Mouse (Mus musculus) gastrocnemius, postnatal 25 days (tissue): Measurements from ENCODE around the gene Mvb12b. TPM values are rescaled to one million over a fixed set of nuclear protein-coding genes. Genes with fewer than 3 reads are reported as not detected.
A peak's percentile ranks its signal among the peaks of the same experiment; 100 is the strongest.

ENCODE experiments used
- DNase-seq: peaks from one replicate; pipeline ENCODE4 v3.0.0; 2022
- total RNA-seq, 2 experiments: library from RNA; stranded (reverse); gene quantifications; 1 replicate in 1 of 2; 2 replicates in 1 of 2; pipeline ENCODE4 v1.2.3; 2021

The Mvb12b gene
- total RNA-seq, 2 experiments from 2014 or later: 18.6 to 23.0 TPM

DNA sequence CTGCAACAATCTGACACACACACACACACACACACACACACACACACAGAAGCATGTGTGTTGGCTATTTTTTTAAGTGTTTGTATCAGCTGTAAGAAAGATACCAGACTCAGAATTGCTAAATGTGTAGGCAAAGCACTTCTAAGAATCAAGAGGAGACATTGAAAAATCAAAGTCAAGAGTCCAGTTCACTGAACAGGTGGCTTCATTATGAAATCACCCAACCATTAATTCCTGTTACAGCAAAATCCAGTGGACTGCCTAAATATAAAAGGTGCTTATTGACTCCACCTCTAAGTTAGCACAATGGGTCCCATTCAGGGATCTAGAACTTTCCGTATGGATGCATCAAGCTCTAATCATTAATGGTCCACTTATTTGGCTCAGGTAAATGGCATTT is 103.0 kb downstream of the Mvb12b start:
- DNase-seq: no peak

DNA sequence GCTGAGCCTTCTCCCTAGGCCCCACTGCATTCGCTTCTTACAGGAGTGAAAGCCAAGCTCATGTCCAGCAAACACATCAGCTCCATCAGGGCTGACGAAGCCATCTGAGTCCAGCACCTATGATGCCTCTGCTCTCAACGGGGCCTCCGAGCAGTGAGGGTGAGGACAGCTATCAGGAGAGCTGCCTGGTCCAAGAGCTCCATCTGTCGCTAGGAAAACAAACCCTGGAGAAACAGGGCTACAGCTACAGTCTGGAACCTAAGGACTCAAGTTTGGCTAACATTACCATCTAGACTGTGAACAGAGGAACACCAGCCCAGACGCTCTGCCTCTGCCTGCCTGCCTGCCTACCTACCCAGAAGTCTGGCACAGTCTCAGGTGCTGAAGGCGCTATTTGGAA is 104.3 kb downstream of the Mvb12b start:
- DNase-seq: no peak

DNA sequence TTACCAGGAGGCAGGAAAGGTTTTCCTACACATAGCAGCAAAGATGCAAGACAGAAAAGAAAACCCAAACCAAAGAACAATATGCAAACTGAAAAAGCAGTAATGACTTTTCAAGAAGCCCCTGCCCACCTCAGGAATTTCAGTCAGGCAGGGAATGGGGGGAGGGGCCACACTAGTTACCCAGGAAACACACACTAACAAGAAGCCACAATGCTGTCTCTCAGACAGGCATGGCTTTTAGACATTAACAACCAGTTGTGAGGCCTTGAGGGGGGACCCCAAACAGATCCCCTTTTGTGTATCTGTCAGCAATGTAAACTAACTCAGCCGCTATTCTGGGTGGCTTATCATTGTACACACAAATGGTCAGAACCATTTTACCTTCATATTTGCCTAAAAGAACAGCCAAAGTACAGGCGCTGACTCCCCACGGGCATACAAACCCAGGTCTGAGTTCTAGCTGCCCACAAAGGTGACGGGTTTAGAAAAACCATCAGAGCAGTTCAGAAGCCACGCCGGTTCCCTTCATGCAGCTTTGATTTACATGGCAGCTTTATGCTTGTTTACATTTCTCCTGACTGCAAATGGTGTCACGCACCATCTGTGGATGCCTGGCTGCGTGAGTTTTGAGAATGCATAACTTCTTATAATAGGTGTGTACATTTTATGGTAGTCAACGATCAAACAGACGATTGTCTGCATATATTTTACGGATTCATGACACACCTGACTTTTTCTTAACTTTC is 105.9 kb downstream of the Mvb12b start:
- no peak for DNase-seq

DNA sequence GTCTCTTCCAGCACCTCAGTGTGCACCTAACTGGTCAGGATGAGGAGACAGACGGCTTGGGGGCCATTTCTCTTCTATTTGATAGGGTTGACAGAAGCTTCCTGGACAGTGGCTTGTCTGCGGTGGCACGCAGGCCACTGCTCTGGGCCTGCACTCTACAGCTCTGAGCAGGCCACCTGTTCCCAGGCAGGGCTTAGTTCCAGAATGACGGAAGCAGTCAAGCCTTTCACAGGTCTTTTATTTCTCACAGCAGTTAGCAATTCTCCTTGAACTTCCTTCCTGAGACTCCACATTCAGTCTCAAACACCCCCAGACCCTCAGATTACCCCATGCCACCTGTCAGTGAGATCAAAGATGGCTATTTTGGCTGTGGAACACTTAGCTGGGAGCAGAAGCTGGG is 109.3 kb downstream of the Mvb12b start:
- DNase-seq: no peak

DNA sequence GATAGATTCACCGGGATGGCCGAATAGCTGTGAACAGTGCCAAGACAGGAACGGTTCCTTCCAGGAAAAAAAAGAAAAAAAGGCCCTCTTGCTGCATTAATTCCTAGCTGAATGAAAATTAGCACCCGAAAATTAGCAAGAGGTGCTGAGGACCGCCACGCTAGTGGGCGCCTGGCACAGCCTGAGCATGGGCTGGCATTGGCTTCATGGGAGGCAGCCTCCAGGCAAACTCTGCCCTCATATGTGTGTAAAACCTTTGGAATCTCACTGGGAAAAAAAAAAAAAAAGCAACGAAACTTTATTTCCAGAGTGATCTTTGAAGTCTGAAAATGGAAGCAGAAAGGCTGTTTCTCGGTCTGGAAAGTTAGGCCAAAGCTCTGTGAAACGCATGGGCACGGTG is 110.7 kb downstream of the Mvb12b start:
- no peak for DNase-seq

DNA sequence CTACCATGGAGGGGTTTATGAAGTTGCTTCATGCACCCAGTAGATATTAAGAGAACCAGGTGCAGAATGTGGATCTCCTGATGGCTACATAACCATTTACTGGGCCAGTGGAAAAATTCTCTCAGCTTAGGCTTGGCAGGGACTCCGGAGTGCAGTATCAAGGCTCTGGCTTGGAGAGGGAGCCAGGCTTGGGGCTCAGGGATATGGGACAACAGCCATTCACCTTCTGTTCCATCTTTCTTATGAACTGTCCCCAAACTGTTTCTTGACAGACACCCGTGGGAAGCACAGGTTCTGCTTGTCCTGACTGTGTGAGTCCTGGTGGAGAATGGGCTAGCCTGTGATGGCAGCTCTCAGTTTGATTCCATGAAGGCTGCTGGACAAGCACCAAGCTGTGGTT is 112.9 kb downstream of the Mvb12b start:
- no peak for DNase-seq

DNA sequence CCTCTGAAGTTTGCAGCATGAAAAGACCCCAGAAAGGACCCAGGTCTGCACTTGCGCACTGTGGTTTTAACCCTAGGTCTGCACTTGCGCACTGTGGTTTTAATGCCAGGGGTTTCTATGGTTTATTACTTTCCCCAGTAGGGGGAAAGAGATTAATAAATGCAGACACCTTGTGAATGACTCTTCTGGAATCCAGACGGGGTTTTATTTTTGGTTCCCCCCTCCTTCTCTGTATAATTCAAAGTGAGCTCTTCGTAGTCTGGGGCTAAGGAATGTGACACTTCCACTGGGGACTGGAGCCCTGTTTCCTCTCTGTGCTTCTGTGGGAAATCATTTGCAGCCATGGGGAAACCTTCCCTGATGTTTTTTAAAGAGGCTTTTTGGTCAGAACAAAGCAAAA is 113.6 kb downstream of the Mvb12b start:
- no peak for DNase-seq

DNA sequence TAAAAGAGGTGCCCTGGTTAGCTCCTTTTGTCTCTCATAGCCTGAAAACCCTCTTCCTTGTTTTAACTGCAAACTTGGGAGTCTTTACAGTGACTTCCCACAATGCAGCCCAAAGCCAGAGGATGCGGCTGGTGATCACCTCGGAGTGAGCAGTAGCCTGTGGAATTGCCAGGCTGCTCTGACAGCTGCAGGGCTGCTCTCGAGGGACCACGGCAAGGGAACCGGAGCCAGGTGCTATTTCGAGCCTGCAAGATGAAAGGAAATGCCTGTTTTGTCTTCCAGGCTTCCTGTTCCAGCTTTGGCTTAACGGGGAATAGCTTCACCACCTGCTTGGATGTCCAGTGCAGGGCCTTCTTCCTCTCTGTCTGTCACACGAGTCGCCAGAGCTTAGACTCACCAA is 115.3 kb downstream of the Mvb12b start:
- DNase-seq: peak; percentile 17

DNA sequence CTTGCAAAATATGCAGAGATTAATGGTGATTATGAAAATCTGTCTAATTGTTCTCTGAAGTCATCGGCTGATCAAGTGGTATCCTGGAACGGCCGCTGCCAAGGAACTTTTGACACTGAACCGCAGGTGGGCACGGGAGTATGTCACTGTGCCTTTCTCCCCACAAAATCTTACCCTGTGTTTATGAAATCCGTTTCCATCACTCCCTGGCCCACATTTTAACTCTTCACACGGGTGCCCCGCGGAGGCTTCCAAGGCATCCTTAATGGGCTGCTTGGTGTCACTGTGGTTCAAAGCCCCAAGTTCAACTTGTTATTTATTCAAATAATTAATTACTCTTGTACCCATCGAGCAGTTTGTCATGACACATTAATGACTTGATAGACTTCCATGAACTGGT is 116.4 kb downstream of the Mvb12b start:
- no peak for DNase-seq

DNA sequence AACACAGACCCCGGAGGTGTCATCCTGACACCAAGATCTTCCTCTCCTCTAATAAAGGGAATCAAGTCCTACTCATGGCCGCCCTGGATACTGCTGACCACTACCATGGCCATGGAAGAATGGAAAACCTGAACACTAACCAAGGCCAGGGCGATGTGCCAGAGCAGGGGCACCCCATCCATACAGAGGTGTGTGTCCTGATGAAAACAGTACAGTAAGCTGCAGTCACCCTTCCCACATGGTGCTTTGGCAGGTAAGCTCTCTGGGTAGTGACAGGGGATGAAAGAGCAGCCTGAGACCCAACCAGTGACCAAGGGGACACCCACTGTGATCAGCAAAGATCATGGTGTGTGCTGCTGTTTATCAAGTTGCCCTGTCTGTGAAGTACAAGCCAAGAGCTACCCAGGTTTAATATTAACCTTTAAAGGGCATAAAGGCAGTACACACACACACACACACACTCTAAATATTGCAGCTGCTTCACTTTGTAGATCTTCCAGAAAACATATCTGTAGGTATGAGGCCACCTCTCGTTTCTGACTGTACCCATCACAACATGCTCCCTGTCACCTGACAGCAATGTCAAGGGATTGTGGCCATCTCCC is 117.1 kb downstream of the Mvb12b start:
- no peak for DNase-seq

DNA sequence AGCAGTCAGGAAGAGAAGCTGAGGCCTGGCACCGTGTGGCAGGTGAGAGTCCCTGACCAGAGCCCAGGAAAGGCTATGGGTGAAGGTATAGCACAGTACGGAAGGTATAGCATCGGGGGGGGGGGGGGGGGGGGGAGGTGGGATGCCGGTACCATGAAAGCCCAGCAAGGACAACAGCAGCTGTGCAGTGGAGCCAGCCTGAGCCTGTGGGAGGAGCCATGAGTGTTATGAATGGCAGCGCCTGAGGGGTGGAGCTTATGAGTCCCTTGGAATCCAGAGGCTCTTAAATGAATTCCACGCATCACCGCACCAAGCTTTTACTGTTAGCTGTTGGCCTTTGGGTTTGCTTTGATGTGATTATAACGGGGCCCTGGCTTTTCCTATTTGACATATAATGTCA is 123.3 kb downstream of the Mvb12b start:
- no peak for DNase-seq

DNA sequence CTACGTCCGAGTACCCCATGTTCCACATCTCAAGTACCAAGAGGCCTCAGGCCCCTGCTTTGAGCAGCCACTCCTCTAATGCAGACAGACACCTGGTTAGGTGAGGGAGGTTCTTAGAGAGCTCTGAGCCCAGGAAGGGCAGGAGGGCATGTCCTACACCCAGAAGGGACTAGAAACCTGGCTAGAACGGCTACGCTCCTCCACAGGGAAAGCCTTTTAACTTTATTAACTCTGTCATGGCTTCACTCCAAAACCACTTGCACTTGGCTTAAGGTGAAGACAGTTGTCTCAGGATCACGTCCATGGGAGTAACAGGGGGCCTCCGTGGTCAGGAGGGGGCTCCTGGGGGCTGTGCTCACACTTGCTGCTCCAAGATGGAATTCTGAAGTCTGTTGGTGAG is 125.5 kb downstream of the Mvb12b start:
- DNase-seq: no peak

DNA sequence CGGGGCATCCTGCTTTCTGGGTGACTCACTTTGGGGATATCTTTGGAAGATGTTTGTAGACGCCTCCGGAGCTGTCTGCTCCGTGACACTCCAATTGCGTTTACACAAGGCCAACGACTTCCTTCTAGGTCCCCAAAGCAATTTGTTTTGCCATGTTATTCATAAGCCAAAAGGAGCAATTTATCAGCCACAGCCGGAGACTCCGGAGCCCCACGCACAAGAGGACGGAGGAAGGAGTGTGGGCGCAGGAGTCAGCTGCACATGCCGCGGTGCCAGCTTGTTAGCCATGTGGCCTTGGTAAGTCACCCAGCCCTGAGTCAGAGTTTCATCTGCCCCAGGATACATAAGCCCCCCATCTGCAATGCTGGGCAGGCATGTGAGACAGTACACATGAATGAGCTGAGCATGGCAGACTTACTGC is 127.2 kb downstream of the Mvb12b start:
- DNase-seq: no peak

DNA sequence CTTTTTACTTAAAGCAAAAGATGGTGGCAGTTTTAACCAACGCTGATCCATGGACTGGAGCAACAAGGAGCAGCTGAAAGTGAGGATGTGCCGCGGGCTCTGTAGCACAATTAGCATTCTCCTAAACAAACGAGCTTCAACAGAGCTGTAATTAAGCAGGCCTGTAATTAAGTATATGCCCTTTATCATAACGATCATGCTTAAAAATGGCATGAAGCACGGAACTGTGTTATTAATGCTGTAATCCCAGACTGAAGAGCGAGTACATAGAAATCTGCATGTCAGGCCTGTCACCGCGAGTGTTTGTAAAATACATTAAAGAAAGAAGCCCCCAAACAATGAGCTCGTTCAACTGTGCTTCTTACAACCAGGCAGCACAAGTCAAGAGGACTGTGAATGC is 128.3 kb downstream of the Mvb12b start:
- no peak for DNase-seq

DNA sequence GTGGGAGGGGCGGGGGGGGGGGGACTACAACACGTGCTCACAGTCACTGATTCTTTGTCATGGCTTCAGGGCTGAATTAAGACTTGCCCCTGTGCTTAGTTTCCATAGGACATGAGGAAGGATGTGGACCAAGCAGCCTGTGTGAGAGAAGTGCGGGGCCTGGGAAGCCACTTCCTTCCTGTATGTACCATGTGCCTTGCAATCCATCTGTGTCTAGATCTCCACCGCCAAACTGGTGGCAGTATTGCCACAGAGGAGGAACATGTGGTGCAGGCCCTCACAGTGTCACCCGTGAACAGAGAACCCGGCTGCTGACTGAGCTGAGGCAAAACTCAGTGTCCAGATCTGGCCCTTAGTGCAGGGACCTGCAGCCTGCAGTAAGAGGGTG is 132.1 kb downstream of the Mvb12b start:
- DNase-seq: no peak

DNA sequence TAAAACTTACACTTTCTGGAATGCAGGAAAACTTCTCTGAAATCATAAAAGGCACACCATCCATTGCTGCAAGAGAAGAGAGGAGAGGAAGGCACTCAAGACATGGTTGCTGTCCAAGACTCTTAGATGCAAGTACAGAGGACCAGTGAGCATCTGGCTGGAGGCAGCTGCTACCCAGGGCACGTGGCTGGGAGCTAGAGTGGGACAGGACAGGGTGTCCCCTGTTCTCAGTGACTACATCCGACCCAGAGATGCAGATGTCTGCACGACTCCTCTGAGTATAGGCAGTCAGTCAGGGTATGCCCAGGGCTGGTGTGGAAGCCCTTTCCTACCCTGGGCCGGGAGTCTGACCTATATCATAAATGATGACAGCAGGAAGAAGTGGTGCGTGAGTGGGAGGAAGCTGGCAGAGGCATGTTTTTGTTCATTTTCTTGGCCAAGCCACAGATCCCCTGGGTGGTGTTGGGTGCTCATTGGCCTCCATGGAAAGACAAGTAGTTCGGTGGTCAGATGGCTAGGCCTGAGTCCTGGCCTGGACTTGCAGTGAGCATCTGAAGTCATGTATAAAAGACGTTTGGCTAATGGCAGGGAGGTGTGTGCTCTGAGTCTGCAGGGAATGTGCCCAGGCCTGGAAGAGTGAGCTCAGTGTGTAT is 132.6 kb downstream of the Mvb12b start:
- no peak for DNase-seq

DNA sequence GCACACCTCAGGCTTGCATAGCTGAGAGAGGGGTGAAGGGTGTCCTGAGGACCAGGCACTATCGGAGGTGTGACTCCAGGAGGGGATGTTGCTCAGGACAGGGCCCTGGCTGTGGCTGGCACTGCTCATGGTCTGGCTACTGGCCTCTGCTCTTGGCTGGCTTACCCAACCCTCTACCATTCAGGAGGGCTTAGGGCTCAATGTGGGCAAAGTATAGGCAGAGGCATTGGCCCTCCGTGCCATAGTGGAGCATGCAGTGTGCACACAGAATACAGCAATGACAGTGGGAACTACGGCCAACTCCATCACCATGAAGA is 133.5 kb downstream of the Mvb12b start:
- no peak for DNase-seq

DNA sequence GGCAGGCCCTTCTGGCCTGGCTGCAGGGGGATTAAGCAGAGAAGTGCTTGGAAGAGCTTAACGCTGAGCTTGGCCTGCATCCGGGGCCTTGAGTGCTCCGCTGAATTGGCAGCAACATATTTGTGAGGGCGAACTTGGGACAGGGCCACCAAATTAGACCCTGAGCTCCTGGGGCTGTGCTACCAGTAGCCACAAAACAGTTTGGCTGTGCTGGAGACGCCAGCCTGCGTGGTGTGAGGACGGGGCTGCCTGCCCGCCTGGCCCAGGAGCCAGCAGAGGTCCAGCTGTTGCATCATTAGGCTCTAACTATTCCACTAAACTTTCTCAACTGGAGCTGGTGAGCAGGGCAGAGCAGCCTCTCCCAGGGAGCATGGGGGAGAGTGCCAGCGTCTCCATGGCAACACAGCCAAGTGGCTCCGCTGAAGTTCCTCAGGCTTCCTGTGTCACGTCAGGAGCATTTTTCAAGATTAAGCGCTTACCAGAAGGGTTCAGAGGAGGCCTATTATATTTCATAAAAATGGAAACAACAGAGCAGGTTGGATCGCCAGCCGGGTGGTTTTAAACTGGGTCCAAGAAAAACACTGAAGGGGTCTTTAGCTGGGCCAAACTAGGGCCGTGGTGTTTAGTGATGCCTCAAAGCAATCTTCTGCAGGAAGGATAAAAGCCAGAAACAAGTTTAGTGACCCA is 134.0 kb downstream of the Mvb12b start:
- peak; percentile 89 for DNase-seq

DNA sequence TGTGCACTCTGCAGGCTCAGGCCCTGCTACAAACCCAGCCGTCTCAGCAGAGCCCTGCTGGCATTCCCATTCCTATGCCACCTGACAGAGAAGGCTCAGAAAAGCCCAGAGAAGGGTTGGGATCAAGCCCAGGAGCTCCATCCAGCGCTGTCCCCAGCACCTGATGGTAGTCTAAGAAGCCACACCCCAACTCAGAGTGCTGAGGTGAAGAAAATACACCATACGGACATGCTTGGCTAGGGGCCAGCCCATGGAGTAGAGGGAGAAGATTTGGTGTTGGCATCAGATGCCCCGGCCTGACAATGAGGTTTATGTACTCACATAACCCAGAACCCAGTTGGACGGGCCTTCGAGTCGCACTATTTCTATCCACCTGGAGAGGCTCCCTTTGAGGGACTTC is 137.1 kb downstream of the Mvb12b start:
- no peak for DNase-seq

DNA sequence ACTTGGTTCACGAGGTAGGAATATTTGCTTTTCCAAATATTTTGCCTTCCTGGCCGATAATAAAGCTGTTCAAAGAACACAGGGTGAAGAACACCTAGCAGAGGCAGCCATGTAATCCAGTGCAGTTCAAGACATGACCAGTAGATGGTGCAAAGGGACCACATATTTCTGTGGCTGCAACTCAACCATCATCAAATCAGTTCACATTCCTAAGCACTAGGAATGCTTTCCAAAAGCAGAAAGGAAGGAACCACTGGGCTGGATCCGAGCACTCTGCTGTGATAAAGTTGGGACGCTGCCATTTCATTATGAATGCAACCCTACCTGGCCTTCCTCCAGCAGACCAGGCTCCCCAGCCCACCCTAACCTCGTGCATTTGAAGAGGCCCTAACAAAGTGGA is 141.3 kb downstream of the Mvb12b start:
- DNase-seq: peak; percentile 50

DNA sequence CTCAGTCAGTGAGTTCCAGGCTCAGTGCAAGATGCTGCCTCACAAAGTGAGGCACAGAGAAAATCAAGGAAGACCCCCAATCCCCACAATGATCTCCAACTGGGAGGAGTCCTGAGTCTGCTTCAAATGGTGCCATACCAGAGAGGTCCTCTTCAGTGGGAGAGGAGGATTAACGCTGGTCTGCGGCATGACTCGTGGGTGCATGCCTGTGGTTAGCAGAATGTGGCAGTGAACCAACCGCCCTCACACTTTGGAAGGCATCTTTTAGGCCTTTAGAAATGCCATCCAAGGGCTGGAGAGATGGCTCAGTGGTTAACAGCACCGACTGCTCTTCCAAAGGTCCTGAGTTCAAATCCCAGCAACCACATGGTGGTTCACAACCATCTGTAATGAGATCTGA is 142.0 kb downstream of the Mvb12b start:
- DNase-seq: no peak

DNA sequence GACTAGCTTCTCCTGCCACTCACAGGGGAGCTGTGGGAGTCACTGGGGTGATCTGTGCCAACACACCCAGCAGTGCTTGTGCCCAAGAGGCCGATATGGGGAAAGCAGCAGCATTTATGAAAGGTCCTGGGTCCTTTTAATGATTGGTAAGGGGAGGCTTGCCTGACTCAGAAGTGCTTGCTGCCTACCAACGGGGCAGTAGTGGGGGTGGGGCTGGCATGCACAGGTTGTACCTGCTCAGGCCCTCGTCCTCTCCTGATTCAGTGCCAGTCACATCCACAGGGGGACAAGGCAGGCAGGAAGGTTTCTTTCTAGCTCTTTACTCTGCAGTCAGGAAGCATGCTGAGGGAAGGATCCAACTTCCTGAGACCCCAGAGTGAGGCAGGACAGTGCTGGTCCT is 150.6 kb downstream of the Mvb12b start:
- no peak for DNase-seq

DNA sequence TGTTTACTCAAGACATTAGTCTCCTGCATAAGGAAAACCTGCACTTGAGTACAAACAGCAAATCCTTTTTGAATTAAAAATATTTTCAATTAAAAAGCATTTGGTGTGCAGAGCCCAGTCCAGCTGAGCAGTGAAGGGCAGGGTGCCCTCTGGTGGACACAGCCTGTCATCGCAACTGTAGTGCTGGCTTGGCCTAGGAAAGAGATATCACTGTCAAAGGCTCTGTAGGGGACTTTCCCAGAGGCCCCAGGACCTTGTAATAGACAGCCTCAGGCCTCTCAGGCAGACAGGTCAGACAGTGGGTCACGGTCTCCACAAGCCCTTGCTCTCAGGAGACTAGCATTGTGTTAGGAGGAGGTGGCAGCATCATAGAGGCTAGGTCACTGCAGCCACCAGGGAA is 151.0 kb downstream of the Mvb12b start:
- no peak for DNase-seq
